Mouse (Mus musculus) adrenal gland, adult 2 months (tissue): ENCODE measurements at regions not wholly inside any gene's neighbourhood (a gene's known extent, or its start where the extent isn't known, plus 50 kb on each side); places are given as distances from the start of the nearest gene placed in this dataset.
"Not testable (repeated sequence)": the region's sequence is repeated elsewhere in the genome, so short reads cannot be mapped to it uniquely, and the experiment has no call there.

Source experiments
- DNase-seq: peaks from one replicate; pipeline ENCODE4 v3.0.0; 2021

DNA sequence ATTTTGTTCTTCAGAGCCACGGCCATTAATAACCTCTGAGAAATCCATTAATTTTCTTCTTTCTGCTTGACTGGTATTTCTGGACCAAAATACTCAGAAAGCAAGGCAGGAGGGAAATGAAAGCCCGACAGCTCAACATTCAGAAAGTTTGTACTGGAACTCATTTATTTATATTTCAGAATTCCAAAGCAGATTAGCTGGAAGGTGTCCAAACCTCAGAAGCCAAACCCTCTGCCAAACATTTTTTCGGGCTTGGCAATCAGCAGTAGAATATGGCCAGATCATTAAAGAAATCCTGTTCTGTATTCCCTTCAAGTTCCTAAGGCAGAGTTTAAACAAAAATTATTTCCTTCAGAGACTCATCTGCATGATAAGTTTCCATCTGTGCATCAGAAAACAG is 450.4 kb upstream of the Tbl1xr1 start:
- DNase-seq, result peak; percentile 45

DNA sequence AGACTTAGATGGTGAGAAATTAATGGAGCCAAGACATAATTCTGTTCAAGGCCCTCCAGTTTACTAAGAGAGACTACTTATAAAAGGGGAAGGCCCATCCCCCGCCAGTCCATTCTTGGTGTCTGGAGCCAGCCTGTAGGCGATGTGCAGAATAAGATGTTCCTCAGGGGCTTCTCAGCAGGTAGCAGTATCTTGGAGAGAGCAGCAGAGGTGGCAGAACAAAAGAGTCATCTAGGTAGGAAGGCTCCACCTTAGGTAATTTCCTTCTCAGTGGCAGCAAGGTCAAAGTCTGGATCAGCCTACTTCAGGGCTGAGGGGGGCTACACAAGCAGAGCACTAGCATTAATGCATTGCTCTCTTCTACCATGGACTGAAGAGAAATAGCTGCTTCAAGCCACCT is 449.4 kb upstream of the Tbl1xr1 start:
- not testable (repeated sequence) for DNase-seq

DNA sequence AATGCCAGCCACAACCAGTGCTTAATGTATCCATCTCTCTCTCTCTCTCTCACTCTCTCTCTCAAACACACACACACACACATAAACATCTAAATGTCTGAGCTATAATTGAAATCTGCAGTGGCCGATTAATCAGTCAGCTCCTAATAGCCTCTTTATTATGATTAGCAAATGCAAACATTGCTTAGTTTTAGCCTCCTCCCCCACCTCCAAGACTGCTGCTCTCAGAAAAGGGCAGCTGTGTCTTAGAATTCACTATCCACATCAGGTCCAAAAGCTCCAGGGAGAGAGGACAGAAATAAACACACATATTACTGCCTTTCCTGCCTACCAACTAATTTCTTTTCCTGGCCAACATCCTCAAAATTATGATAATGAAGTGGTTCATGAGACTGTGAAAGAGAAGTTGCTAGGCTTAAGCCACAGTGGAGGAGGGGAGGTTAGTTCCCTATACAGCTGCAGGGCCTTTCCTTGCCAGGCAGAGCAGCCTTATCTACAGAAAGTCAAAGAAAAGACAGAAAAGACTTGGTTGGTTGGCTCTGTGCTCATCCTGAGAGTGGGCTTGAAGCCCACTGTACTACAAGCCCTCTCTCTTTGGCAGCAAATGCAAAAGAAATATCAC is 442.7 kb upstream of the Tbl1xr1 start:
- no peak for DNase-seq

DNA sequence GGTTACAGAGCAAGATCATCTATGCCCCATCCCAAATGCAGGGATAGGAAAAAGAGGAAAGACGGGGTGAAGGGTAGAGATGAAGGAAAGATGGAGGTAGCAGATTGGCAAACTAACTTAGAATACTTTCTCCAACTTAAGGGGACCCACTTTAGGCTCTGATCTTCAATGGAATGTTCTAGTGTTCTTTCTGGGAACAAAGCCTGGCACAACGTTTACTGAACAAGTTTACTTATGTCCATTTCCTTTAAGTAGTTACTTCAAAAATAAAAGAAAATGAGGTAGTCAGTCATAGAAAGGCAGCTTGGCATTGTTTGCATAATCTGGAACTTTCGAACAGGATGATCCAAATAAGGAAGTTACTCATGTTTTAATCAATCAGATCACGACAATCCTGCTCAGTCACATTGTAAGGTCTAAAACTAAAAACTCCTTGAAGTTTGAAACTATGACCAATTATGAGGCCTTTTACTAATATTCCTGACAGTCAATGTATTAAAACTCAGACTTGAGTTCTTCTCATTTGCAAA is 441.7 kb upstream of the Tbl1xr1 start:
- DNase-seq, result no peak

DNA sequence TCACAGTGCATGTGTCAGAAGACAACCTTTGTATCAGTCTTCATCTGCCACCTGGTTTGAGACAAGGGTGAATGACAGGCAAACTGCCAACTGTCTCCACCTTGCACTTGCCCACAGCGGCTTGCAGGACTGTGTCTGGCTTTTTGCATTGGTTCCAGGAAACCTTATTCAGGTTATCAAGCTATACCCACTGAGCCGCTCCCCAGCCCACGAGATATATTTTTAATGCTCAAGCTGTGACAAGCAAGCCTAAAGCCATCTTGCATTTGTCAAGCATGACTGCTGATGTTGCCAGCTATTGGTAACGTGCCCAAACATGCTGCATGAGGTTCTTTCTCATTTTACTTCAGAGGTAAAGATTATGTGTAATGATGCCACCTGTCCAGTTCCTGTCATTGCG is 437.6 kb upstream of the Tbl1xr1 start:
- DNase-seq, result no peak

DNA sequence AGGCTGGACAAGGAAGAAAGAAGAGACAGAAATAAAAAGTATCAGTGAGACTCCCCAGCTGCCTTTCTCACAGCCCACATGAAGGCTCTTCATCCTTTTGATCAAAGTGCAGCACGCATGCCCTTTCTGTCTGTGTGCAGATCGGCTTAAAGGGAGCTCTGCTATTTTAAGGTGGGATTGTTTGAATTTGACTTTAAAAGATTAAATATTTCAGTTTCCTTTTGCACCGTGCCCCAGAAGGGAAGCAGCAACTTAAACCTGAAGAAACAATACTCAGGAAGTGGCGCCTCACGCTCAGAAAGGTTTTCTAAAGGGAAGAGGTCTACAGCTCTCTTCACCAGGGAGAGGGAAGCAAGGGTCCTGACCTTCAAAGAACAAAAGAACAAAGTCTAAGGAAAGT is 436.9 kb upstream of the Tbl1xr1 start:
- peak; percentile 7 for DNase-seq

DNA sequence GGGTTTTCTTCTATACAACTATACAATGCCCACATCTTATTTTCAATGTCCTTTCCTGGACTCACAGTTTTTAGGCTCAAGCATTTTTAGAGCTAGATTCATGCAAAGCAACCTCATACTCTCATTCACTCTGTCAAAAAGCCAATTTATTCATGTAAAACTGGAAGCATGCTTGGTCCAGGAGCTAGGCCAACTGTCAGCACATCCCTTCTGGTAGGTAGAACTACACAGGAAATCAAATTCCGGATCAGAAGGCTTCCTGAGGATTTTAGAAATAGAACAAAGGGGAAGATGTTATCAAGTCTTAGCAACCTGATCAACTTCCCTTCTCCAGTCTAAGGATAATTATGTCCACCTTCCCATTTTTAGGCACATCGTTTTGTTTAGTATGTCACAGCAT is 432.4 kb upstream of the Tbl1xr1 start:
- peak; percentile 11 for DNase-seq

DNA sequence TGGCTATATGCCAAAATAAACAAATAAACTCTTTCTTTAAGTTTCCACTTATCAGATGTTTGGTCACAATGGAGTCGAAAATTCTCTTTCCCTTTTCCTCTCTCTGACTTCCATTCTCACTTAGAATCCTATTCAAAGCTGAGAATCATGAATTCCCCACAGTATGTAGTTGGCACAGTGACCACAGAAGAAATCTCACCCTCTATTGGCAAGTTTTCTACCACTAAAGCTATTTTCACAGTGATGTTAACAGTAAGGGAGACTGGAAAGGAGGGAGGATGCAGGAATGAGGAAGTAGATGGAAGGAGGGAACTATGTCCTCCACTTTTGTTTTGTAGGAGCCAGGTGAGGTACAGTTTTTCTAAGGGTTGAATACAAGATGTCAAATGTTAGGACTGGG is 431.2 kb upstream of the Tbl1xr1 start:
- no peak for DNase-seq

DNA sequence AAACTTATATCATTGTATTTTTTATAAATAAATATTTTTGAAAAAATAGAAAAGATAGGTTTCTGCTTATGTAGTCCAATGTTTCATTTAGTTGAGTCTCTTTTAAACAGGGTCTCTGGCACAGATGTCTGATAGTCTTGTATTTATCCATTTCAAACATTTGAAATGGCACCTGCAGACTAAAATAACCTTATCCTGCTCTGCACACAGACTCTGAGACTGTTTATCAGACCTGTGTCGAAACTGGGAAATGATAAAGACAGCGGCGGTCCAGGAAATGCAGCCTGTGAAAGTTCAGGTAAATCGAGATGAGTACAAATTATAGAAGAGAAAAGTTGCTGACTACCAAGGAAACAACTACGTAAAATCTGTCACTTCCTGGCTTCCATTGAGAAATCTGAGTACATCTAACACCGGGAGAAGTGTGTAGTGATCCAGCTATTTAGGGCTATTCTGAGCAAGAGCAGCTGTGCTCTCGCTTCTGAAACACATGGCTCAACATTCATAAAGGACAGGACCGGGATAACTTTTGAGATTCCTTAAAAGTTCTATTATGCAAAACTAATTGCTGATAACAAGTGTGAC is 426.5 kb upstream of the Tbl1xr1 start:
- no peak for DNase-seq

DNA sequence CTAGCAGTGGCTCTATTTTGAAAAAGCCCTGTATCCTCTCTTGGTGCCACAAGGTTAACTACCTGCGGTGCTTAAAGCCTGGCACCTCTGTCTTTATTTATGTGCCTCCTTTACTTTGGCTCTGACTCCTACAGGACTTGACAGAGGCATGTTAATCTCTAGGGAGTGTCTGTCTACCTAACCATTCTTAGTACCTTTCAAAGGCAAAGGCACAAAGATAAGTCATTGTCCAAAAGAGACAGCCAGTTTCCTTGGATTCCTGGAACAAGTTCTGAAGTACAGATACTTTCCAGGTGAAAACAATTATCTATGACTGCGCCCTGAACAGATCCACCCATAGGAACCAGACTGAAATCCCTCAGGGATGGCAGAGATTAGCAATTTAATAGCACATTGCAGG is 421.2 kb upstream of the Tbl1xr1 start:
- DNase-seq, result no peak

DNA sequence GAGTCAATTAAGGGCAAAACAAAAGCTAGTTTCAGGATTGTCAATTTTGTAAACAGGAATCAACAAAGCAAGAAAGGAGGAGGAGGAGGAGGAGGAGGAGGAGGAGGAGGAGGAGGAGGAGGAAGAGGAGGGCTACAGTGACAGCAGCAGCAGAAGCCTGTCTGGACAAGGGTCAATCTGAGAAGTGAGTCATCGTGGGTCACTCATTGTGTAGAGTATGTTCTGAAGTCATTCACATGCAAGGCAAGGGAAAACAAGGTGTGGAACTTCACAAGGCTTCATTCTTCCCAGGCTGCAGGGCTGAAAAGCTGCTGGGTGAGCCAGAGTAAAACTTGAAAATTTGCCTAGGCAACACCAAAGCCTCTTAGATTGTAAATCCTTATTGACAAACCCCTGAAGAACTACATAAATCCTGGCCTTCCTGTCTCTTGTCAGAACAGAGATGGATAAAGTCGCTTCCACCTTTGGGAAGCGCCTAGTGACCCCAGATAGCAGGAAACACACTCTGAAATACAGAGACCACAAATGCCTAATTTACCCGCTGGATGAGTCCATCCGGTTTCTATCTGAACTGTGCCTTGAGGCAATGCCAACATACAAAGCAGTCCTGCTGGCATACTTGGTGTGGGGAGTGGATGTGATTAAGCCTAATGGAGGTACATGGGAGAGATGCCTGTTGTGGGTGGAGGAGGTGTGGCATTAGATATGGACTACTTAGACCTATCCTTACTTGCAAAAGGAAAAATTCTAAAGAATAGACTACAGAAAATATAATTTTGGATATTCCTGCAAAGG is 408.9 kb upstream of the Tbl1xr1 start:
- DNase-seq, result peak; percentile 15

DNA sequence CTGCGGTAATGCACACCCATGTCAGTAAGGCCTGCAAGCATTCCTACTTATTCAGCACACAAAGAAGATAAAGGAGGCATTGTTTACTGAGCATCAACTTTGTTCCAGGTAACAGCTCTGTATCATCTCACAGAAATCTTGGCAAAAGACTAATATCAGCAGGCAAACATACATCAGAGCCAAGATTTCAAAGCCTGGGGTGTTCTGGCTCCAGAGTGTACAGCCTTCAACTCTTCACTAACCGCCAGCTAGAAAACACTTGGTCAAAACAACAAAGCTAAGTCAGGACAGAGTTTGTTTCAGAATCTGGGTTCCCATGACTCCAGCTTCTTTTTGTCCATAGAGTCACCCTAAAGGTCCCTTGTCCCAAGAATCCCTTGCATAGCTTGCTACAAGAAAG is 404.6 kb upstream of the Tbl1xr1 start:
- DNase-seq, result no peak

DNA sequence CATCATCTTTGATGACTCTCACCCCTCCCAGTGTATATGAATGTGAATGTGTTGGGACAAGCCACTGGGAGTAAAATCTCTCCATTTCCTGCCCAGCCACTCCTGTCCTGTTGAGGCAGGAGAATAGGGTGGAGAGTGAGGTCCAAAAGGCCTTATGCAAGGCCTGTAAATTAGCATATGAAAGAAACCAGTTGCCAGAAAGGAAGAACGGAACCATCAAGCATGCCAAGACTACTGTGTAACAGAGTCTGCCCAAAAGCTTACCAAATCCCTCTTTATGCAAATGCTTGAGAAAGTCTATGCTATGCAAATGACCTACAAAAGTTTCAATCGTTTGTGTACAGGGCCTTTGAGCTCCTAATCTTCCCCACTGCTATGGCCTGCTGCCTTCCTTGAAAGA is 404.0 kb upstream of the Tbl1xr1 start:
- DNase-seq, result no peak

DNA sequence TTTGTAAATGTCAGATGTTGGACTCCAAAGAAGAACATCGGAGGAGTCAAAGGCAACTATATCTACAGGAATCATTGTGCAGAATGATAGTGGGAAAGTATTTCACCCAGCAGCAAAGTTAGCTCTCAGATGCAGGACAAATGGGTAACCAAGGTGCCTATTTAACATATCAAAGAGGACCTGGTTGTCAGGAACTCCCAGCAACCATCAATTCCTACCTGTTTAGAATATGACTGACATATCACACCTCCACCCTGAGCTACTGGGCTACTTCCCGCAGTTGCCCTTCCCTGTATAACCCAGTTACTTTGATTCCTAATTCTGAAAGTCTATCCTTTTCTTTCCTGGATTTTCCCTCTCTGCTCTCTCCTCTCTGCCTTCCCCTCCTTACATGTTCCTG is 403.0 kb upstream of the Tbl1xr1 start:
- no peak for DNase-seq

DNA sequence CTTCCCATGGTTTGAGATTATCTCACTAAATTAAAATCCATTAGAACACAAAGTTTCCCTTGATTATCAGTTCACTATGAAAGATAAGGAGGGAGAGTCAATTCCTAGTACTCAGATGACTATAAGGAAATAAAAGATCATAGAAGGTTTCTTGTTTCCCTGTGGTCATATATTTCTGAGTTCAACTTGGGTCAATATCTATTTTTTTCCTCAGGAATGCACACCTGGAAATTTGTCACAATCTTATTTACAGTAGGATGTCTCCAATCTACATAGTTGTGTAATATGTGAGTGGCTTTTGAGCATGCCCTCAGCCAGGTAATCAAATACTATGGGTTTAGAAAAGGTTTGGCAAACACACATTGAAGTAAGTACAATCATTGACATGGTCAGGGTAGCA is 398.2 kb upstream of the Tbl1xr1 start:
- no peak for DNase-seq

DNA sequence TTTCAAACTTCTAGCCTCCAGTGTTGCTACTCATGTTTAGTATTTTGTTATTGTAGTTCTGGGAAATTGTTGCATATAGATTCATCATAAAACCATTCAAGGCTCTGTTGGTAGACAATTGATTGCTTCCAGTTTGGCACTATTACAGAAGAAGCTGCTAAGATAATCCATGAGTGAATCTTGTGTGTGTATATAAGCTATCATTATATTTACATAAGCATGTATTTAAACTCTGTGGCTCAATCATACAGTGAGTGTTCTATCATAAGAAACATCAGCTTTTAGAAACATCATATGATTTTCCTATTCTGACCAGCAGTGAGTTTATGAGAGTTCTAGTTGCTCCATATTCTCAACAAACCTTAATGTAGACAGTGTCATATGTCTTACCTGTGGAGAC is 397.7 kb upstream of the Tbl1xr1 start:
- DNase-seq, result no peak

DNA sequence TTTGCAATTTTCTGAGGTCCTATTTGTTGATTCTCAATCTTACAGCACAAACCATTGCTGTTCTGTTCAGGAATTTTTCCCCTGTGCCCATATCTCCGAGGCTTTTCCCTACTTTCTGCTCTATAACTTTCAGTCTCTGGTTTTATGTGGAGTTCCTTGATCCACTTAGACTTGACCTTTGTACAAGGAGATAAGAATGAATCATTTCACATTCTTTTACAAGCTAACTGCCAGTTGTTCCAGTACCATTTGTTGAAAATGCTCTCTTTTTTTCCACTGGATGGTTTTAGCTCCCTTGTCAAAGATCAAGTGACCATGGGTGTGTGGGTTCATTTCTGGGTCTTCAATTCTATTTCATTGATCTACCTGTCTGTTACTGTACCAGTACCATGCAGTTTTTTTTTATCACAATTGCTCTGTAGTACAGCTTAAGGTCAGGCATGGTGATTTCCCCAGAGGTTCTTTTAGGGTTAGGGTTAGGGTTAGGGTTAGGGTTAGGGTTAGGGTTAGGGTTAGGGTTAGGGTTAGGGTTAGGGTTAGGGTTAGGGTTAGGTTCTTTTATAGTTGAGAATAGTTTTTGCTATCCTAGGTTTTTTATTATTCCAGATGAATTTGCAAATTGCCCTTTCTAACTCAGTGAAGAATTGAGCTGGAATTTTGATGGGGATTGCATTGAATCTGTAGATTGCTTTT is 378.3 kb upstream of the Tbl1xr1 start:
- DNase-seq, result not testable (repeated sequence)

DNA sequence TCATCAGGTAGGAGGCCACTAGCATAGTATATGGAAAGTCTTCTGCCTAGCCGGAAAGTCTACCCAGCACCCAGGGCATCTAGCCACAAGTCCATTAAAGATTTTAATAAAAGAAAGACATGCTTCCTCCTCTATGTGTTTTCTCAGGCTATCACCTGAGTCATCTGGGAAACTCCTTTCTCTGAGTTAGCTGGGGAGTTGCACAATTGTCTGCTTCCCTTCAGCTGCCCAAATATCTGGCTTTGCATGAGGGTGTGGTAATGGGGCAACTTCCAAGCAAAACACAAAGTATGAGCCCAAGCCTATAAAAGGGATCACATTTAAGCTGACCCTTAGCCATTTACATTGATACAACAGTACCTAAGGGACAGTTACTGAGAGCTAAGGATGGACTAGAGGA is 376.9 kb upstream of the Tbl1xr1 start:
- no peak for DNase-seq

DNA sequence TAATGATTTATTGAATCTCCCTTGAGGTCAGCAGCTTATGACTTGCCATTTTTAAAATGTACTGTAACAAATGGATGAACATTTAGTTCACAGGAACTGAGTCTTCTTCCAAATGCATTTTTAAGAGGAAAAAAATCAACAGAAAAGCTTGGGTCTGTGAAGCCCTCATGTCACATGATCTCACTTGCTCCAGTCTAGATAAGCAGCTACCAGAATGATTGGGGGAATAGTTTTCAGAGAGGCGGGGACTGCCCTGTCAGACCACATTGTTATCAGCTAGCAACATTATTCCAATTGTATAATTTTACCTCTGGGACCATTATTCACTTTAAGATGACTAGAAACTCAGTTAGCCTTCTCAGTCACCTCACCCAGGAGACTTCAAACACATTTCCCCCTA is 376.1 kb upstream of the Tbl1xr1 start:
- DNase-seq, result no peak

DNA sequence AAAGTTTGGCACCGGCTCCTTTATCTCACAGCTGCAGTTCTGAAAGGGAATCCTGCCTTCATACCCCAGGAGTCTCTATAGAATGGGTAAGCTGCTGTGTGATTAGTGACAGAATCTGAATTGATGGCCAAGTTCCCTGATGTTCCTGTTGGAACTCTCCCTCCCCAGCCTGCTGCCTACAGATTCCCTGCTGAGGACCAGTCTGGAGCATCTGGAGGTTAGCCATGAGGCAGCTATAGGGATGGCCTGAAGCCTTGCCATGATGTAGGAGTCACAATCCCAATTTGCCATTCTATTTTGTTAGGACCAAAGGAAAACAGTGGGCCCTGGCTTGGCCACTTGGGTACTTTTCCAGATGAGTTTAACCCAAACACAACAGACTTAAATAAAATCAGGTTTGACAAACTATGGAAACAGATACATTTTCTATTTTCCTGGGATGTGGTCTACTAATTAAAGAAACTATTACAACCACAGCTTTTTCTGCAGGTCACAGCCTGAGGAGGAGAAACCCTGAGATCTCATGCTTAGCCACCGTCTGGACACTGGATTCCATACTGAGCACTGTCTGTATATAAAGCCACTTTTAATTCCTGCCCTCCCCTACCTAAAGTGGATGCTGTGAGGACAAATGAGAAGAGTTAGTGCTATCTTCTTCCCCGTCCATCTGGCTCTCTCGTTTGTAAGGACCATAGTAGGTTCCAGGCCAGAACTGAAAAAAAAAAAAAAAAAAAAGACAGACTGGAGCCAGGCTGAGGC is 349.5 kb upstream of the Tbl1xr1 start:
- no peak for DNase-seq

DNA sequence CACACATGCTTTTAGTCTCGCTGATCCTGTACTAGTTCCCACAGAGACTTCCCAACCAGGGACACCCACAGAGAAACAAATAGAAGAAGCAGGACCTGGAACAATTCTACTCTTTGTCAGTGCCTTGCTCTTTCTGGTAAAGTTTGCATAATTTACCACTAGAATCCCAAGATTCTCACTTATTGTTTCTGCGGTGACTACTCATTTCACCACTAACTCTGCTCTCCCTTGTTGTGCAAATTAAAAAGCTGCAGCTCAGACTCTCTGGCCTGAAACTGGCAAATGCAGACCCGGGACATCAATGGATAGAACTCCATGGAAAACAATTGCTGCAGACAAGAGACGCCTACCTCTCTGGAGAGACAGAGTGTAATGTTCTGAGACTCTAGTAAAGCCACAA is 348.4 kb upstream of the Tbl1xr1 start:
- no peak for DNase-seq

DNA sequence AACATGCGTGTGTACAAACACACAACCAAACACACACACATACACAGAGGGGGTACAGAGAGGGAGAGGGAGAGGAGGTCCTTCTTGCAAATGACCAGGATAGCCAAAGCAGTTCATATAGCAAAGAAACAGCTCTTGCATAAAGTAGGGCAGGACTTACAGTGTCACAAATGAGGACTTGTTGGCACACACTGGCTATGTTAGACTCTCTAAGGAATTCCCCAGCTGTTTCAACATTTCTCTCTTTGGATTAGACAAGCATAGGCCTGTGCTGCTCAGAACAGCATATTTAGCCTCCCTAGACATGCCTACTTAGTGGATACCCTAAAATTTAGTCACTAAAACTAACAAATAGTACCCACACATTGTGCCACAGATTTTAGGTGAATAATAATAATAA is 347.1 kb upstream of the Tbl1xr1 start:
- DNase-seq, result no peak
